Mouse (Mus musculus) C2C12 (cell line): ENCODE data around the gene Dnaja4. TPM values are rescaled to one million over a fixed set of nuclear protein-coding genes. Genes with fewer than 3 reads are reported as not detected.

ENCODE experiments used
- H3K27me3 ChIP-seq: one replicate; pipeline ENCODE4 v1.6.1; 2011; ENCODE audit not compliant: control insufficient read depth, insufficient read depth, insufficient read length
- H3K36me3 ChIP-seq: one replicate; pipeline ENCODE4 v1.6.1; 2011; ENCODE audit not compliant: control insufficient read depth, insufficient read depth
- H3K4me3 ChIP-seq: one replicate; pipeline ENCODE4 v1.5.1; 2011; ENCODE audit warnings: mild to moderate bottlenecking, control low read depth; ENCODE audit not compliant: poor library complexity, insufficient read depth, severe bottlenecking
- H3K79me2 ChIP-seq: one replicate; pipeline ENCODE4 v1.6.1; 2011; ENCODE audit not compliant: control insufficient read depth, insufficient read depth
- H3K79me3 ChIP-seq: one replicate; pipeline ENCODE4 v1.6.1; 2011; ENCODE audit warnings: low read depth, control low read depth
- H3ac ChIP-seq: one replicate; pipeline ENCODE3; 2011; ENCODE audit warnings: low read depth; ENCODE audit not compliant: control insufficient read depth, insufficient read length
- CEBPB ChIP-seq: IDR thresholded peaks from one replicate; pipeline ENCODE4 v1.6.1; 2011; ENCODE audit warnings: low read depth, mild to moderate bottlenecking, control low read depth, moderate library complexity
- CTCF ChIP-seq: IDR thresholded peaks from one replicate; pipeline ENCODE4 v1.5.1; 2011; ENCODE audit not compliant: control insufficient read depth, insufficient read depth, insufficient read length
- FOSL1 ChIP-seq: IDR thresholded peaks from one replicate; pipeline ENCODE4 v1.8.0; 2011; ENCODE audit warnings: mild to moderate bottlenecking, low read length; ENCODE audit not compliant: poor library complexity, insufficient read depth, severe bottlenecking
- MAX ChIP-seq: IDR thresholded peaks from one replicate; pipeline ENCODE4 v1.6.1; 2011; ENCODE audit warnings: mild to moderate bottlenecking, control low read depth
- MYOD1 ChIP-seq: IDR thresholded peaks from one replicate; pipeline ENCODE4 v1.6.1; 2011; ENCODE audit warnings: low read depth; ENCODE audit not compliant: control insufficient read depth, insufficient read length
- MYOG ChIP-seq: IDR thresholded peaks from one replicate; pipeline ENCODE4 v1.6.1; 2011; ENCODE audit not compliant: control insufficient read depth, insufficient read length; ENCODE audit errors: extremely low read depth
- USF1 ChIP-seq: IDR thresholded peaks from one replicate; pipeline ENCODE4 v1.6.1; 2011; ENCODE audit warnings: low read depth, mild to moderate bottlenecking, control low read depth, moderate library complexity
- long read RNA-seq, 2 experiments: library from polyadenylated mRNA; unstranded; transcript quantifications; one replicate each; pipeline ENCODE4 v2.0.0; 2019 to 2020
- polyA plus RNA-seq: library from polyadenylated mRNA; unstranded; fragments of >200 nt; fragmentation: generic; extraction: Trizol; gene quantifications from one replicate; pipeline ENCODE4 v1.2.1, GENCODE M21; 2012; ENCODE audit warnings: missing spikeins

Dnaja4 gene
- polyA plus RNA-seq, result 7.1 TPM
- long read RNA-seq, experiment 1, partial matches to known transcripts, result 0 of 2 reads
- long read RNA-seq, experiment 1, other reads (novel, unspliced or antisense), result 2 of 2 reads
- long read RNA-seq, experiment 2, partial matches to known transcripts, result 2 of 4 reads
- long read RNA-seq, experiment 2, other reads (novel, unspliced or antisense), result 0 of 4 reads

DNA sequence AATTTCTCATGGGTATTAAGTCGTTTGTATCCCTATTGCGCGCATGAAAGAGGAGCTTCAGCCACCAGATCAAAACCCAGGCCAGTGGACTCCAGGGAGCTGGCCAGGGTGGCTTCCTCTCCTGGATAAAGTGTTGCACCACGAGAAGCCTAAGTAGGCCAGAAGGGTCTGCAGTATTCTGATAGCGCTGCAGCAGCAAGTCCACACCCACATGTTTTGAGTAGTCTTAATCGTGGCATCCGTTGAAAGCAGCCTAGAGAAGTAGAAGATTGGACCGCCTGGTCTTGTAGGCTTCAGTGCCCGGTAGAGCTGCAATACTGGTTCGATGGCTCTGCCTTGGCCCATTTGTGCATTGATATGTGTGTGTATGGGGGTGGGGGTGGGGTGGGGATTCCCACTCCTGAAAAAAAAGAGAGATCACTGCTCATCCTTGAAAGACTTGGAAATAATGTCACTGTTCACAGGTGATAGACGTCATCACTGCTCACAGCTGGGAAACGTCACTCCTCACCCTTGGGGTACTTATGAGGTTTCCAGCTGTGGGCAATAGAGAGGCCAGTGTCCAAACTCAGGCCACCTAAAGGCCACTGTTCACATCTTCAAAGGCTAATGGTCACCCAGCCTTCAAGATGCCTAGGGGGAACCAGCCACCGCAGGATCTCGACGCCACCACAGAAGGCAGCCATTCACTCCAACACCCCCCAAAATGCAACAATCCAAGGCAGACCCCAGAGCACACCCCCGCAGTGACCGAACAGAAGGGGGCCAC lies at the start of gene Dnaja4:
Gene Dnaja4 (plus strand): TSS at position 556 of the 769 bp plus-strand sequence.
- H3K27me3 ChIP-seq, result no peaks in the 10 kb centered on the region
- TF ChIP-seq MYOG (no peak), CEBPB (no peak), CTCF (no peak), MYOD1 (no peak), MAX (no peak), USF1 (no peak), FOSL1 (no peak)
- peak within 1 kb of the TSS; percentile 81 for H3ac ChIP-seq
- no peaks in the 10 kb centered on the region for H3K36me3 ChIP-seq
- no peaks in the 10 kb centered on the region for H3K79me2 ChIP-seq
- H3K79me3 ChIP-seq, result no peaks in the 10 kb centered on the region
- peak within 1 kb of the TSS; percentile 34 for H3K4me3 ChIP-seq

DNA sequence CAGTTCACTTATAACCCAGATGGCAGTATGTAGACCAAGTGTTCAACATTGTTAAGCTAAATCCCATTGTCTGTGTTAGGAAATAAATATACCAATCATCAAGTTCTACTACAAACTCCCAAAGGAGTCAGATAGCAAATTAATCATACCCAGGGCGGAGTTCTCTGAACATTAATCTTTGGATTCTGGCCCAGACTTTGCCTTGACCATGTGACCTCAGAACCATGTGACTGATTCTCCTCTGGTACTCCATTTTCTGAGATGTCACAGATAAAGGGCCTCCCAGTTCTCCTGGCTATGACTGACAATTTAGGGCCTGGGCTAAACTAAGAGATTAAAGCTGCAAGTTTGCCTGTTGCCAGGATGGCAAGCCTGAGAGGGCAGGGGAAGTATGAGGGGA lies 49.3 kb upstream of the Dnaja4 start:
- H3ac ChIP-seq, result no peak overlapping the region
- TF ChIP-seq MYOG, result no peak
- no peak for TF ChIP-seq MYOD1
- TF ChIP-seq MAX, result no peak
- TF ChIP-seq CEBPB, result no peak
- no peak for TF ChIP-seq FOSL1
- peak; percentile 98 for TF ChIP-seq USF1
- TF ChIP-seq CTCF, result no peak
- no peaks in the 10 kb centered on the region for H3K79me3 ChIP-seq
- H3K36me3 ChIP-seq, result no peaks in the 10 kb centered on the region
- H3K79me2 ChIP-seq, result peaks cover 6% of the 10 kb centered on the region
- H3K4me3 ChIP-seq, result no peak overlapping the region
- no peaks in the 10 kb centered on the region for H3K27me3 ChIP-seq

DNA sequence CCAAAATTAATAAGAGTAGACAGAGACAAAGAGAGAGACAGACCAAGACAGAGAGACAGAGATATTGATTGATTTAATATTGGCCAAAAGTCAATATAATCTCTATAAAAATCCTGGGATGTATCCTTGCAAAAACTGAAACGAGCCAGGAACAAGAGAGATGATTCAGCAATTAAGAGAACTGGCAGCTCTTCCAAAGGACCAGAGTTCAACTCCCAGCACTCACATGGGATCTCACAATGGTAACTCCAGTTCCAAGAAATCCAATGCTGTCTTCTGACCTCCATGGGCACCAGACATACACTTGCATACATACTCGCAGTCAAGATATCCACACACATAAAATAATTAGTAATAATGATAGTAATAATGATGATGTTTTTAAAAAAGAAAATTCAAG lies 45.9 kb upstream of the Dnaja4 start:
- H3K27me3 ChIP-seq, result no peaks in the 10 kb centered on the region
- H3ac ChIP-seq, result no peak overlapping the region
- no peaks in the 10 kb centered on the region for H3K79me3 ChIP-seq
- H3K4me3 ChIP-seq, result no peak overlapping the region
- no peaks in the 10 kb centered on the region for H3K36me3 ChIP-seq
- TF ChIP-seq USF1, result no peak
- no peak for TF ChIP-seq MAX
- no peak for TF ChIP-seq CTCF
- TF ChIP-seq MYOD1, result no peak
- no peak for TF ChIP-seq CEBPB
- no peak for TF ChIP-seq FOSL1
- no peak for TF ChIP-seq MYOG
- no peaks in the 10 kb centered on the region for H3K79me2 ChIP-seq

DNA sequence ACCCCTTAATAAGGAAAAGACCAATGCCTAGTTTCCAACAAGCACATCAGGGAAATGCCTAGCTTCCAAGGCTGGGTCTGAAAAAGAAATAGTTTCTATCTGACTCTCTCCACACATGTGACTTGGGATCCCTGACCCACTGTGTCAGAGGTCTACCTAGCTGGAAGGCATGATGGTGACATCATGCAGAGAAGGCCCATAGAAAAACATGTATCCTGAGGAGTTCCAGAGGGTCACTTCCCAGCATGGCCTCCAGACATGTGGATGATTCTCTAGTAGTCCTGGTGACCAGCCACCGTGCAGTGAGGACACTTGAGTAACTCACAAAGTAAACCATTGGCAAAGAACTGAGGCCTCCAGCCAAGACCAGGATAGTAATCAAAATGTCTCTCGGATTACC lies 42.8 kb upstream of the Dnaja4 start:
- H3K4me3 ChIP-seq, result no peak overlapping the region
- no peaks in the 10 kb centered on the region for H3K79me3 ChIP-seq
- no peak for TF ChIP-seq FOSL1
- no peak for TF ChIP-seq CEBPB
- no peak for TF ChIP-seq USF1
- TF ChIP-seq MYOG, result no peak
- TF ChIP-seq CTCF, result no peak
- no peak for TF ChIP-seq MAX
- TF ChIP-seq MYOD1, result no peak
- no peak overlapping the region for H3ac ChIP-seq
- H3K36me3 ChIP-seq, result no peaks in the 10 kb centered on the region
- no peaks in the 10 kb centered on the region for H3K27me3 ChIP-seq
- H3K79me2 ChIP-seq, result no peaks in the 10 kb centered on the region

DNA sequence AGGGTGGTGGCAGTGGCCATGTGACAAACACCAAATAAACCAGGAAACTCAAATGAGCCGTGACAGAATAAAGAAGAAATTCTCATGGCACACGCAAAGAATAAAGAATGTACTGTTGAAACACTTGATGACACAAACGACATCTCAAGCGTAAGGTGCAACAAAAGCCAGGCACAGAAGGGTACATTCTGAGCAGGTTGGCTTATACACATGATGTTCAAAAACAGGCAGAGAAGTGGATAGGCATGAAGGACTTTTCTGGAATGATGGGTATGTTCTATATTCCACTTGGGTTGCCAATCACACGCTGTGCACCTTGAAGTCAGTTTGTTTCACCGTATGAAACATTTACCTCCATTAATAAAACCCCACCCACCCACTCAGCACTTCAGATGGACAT lies 42.3 kb upstream of the Dnaja4 start:
- Histone ChIP-seq H3K36me3 (no peaks in the 10 kb centered on the region), H3K27me3 (no peaks in the 10 kb centered on the region), H3ac (no peak overlapping the region), H3K79me2 (no peaks in the 10 kb centered on the region), H3K79me3 (no peaks in the 10 kb centered on the region), H3K4me3 (no peak overlapping the region)
- no peak for TF ChIP-seq FOSL1
- no peak for TF ChIP-seq MAX
- TF ChIP-seq USF1, result no peak
- no peak for TF ChIP-seq CEBPB
- no peak for TF ChIP-seq CTCF
- no peak for TF ChIP-seq MYOD1
- no peak for TF ChIP-seq MYOG
